Mouse (Mus musculus) heart, embryonic 10.5 days (tissue): ENCODE data around the gene Nudt8. TPM values are rescaled to one million over a fixed set of nuclear protein-coding genes. Genes with fewer than 3 reads are reported as not detected.
A peak's percentile ranks its signal among the peaks of the same experiment; 100 is the strongest.

ENCODE experiments used
- DNase-seq: peaks from one replicate; pipeline ENCODE4 v3.0.0-alpha.2; 2017; ENCODE audit warnings: low spot score
- H3K27ac ChIP-seq: fragments of 300-500 bp; sonication (generic); 2 replicates; pipeline ENCODE4 v1.5.1; 2016; ENCODE audit warnings: mild to moderate bottlenecking
- H3K27me3 ChIP-seq: fragments of 300-500 bp; sonication (generic); 2 replicates; pipeline ENCODE4 v1.6.1; 2016; ENCODE audit warnings: mild to moderate bottlenecking; ENCODE audit not compliant: poor library complexity, insufficient read depth, severe bottlenecking
- H3K36me3 ChIP-seq: fragments of 300-500 bp; sonication (generic); 2 replicates; pipeline ENCODE4 v1.6.1; 2016; ENCODE audit warnings: mild to moderate bottlenecking, moderate library complexity
- H3K4me1 ChIP-seq: fragments of 300-500 bp; sonication (generic); 2 replicates; pipeline ENCODE4 v1.6.1; 2016; ENCODE audit warnings: mild to moderate bottlenecking
- H3K4me3 ChIP-seq: fragments of 300-500 bp; sonication (generic); 2 replicates; pipeline ENCODE4 v1.5.1; 2016; ENCODE audit warnings: mild to moderate bottlenecking, moderate library complexity
- H3K9me3 ChIP-seq: fragments of 300-500 bp; sonication (generic); 2 replicates; pipeline ENCODE4 v1.6.1; 2016; ENCODE audit warnings: mild to moderate bottlenecking, moderate library complexity
- WGBS: fragments of 180-500 bp; shearing (Covaris S2); methylation state at CpG from one replicate; pipeline ENCODE4 v1.1.7; 2016; 5-methylcytosine and 5-hydroxymethylcytosine counted together
- polyA plus RNA-seq: library from polyadenylated mRNA; unstranded; fragments of >200 nt; fragmentation: Nextera tagmentation; extraction: Ambion mirVana; gene quantifications from 2 replicates; pipeline ENCODE4 v1.2.1, GENCODE M21; 2016

The Nudt8 gene
- polyA plus RNA-seq, 1 experiment from 2014 or later = 40.2 TPM

DNA sequence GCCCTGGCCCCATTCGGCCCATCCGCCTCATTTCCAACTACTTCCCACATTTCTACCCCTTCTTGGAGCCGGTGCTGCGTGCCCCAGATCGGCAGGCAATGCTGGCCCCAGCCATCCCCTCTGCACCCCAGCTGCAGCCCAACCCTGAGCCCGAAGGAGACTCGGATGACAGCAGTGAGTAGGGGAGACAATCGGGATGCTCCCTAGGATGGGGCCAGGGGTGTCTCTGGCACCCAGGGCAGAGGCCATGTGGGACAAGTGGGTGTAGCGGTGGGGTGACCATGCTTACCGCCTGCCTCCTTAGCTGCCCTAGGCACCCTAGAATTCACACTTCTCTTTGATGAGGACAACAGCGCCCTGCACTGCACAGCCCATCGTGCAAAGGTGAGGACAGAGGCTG is 3.3 kb downstream of the Nudt8 start:
- peaks cover 49% of the 10 kb centered on the region for H3K36me3 ChIP-seq
- H3K27me3 ChIP-seq = 0 out of 2 replicates have a peak, but pooled peaks cover 7% of the 10 kb centered on the region
- H3K4me3 ChIP-seq = peak overlapping the region; percentile 30
- peaks cover 53% of the 10 kb centered on the region for H3K4me1 ChIP-seq
- no peak for DNase-seq
- H3K9me3 ChIP-seq = no peaks in the 10 kb centered on the region
- H3K27ac ChIP-seq = peak overlapping the region; percentile 97
- 70% methylated on average over 12 of the region's 12 CpGs for WGBS

DNA sequence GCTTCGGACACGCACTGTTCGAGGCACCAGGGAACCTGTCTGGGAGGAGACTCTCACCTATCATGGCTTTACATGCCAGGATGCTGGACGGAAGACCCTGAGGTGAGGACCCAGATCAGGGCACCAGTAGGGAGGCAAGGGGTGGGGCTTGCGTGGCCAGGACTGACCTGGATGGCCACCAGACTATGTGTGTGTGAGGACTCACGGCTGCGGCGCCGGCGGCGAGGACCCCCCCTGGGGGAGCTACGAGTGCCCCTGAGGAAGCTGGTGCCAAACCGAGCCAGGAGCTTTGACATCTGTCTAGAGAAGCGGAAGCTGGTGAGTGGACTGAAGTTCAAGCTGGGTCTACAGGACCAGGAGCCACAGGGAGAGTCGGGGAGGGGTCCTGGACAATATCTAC is 4.0 kb downstream of the Nudt8 start:
- peaks cover 51% of the 10 kb centered on the region for H3K4me1 ChIP-seq

DNA sequence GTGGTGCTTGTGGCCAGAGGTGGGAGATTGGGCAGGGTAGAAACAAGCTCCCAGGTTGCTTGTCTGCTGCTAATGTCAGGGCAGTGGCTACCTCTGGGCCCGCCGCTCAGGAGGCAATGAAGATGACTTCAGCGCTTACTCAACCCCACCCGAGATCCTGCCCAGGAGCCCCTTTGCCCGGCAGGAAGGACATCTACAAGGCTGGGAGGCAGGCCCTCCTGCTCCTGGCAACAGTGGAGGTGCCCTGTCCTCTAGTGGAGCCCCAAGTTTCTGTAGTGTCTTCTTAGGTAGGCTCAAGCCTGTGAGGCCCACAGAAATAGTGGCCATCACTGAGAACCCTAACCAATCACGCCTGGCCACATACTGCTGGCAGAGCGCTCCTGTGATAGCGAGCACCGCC is 4.7 kb downstream of the Nudt8 start:
- Histone ChIP-seq H3K4me1 (peaks cover 46% of the 10 kb centered on the region), H3K27ac (no peak overlapping the region), H3K9me3 (no peaks in the 10 kb centered on the region), H3K4me3 (0 out of 2 replicates have a peak overlapping the region, but pooled peaks have one; percentile 30), H3K27me3 (no peaks in the 10 kb centered on the region), H3K36me3 (peaks cover 64% of the 10 kb centered on the region)
- WGBS = 85% methylated on average over 9 of the region's 9 CpGs
- no peak for DNase-seq

More for the DNA sequence above, 4.0 kb downstream of the Nudt8 start:
- 0 out of 2 replicates have a peak, but pooled peaks cover 2% of the 10 kb centered on the region for H3K27me3 ChIP-seq
- DNase-seq = no peak
- H3K36me3 ChIP-seq = peaks cover 56% of the 10 kb centered on the region
- 82% methylated on average over 15 of the region's 15 CpGs for WGBS
- peak overlapping the region; percentile 97 for H3K27ac ChIP-seq
- H3K9me3 ChIP-seq = no peaks in the 10 kb centered on the region
- peak overlapping the region; percentile 30; the same call in 1 of the 2 replicates for H3K4me3 ChIP-seq

DNA sequence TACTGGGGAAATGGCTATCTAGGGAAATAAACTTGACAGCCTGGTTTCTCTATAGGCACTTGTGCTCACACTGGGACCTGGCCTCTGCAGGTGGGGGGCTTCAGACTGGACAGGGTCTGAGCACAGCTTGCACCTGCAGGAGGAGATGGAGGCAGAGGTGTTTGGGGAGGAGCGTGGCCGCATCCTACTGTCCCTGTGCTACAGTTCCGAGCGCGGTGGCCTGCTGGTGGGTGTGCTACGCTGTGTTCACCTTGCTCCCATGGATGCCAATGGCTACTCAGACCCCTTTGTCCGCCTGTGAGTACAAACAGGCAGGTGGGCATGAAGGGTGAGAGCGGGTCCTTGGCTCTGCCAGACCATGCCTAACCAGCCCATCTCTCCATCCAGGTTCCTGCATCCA is 5.6 kb downstream of the Nudt8 start:
- no peaks in the 10 kb centered on the region for H3K27me3 ChIP-seq
- H3K36me3 ChIP-seq = peaks cover 67% of the 10 kb centered on the region
- no peak overlapping the region for H3K27ac ChIP-seq
- peaks cover 43% of the 10 kb centered on the region for H3K4me1 ChIP-seq
- WGBS = 93% methylated on average over 8 of the region's 8 CpGs
- DNase-seq = no peak
- H3K4me3 ChIP-seq = no peak overlapping the region
- no peaks in the 10 kb centered on the region for H3K9me3 ChIP-seq

DNA sequence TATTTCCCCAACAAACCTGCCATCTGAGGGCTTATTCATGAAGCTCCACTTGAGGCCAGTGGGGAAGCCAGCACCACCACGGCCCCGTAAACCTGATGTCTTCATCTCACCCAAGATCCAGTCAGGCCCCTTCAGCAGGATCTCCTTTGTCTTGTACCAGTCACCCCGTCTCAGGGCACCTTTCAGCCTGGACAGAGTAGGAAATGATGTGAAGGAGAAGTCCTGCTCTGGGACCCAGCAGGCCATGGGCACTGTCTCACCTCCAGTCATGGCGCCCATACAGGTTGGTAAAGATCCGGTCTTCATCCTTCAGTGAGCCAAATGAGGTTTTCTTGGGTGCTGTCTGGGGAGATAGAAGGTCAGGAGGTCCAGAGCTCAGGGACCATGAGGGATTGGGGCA is 10.7 kb downstream of the Nudt8 start:
- H3K27me3 ChIP-seq = no peaks in the 10 kb centered on the region
- no peak for DNase-seq
- H3K36me3 ChIP-seq = peaks cover 43% of the 10 kb centered on the region
- 91% methylated on average over 5 of the region's 5 CpGs for WGBS
- H3K4me1 ChIP-seq = peaks cover 28% of the 10 kb centered on the region
- H3K9me3 ChIP-seq = no peaks in the 10 kb centered on the region
- no peak overlapping the region for H3K27ac ChIP-seq
- peak overlapping the region; percentile 94; the same call in 1 of the 2 replicates for H3K4me3 ChIP-seq

DNA sequence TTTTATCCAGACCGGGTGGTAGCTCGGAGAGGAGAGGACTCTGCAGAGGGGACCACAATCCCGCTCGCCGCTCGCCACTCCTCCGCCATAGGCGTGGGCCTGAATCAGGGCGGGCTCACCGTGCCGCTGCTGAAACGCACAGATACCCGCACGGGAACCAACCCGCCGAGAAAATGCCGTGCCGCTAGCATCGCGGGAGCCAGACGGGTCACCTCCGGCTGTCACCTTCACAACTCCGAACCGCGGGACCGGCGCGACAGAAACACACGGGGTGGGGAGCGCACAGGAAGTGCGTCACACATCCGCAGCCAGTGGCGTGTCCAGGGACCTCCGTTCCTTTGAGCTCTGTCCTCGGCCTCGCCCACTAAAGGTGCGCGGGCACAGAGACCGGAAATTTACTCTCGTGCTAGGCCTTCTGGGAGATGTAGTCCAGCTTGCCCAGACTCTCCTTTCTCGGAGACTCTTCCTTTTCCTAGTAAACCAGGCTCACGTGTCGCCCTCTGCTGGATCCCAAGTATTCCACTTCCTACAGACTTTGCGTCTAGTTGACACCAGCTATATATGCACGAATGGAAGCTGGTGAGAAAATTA is 12.1 kb downstream of the Nudt8 start, which contains the start of gene Ndufv1:
Ndufv1 (minus strand) TSS at position 375 of the 591 bp plus-strand sequence.
- H3K27ac ChIP-seq = peak within 1 kb of the TSS; percentile 93
- peaks cover 28% of the 10 kb centered on the region for H3K4me1 ChIP-seq
- peaks cover 29% of the 10 kb centered on the region for H3K36me3 ChIP-seq
- peak within 1 kb of the TSS; percentile 94 for H3K4me3 ChIP-seq
- under 1% methylated on average over 45 of the region's 45 CpGs for WGBS
- H3K27me3 ChIP-seq = no peaks in the 10 kb centered on the region
- peak; percentile 99 for DNase-seq
- H3K9me3 ChIP-seq = no peaks in the 10 kb centered on the region

DNA sequence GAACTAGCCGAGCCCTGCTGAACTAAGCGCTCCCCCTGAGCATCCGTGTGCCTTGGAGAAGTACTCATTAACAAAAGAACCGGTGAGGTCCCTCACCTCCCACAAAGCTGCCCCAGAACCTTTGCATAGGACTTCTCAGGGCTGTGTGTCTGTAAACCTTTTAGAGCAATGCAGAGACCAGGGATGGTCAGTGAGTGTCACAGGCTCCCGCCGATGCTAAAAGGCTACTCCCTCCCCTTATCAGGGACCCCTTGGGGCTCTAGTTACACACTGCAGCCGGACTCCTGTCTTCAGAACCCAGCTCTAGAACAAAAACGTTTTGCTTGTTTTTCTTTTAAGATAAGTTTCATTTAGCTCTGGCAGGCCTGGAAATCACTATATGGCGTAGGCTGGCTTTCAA is 12.7 kb downstream of the Nudt8 start:
- Histone ChIP-seq H3K27ac (peak overlapping the region; percentile 80), H3K9me3 (no peaks in the 10 kb centered on the region), H3K4me1 (peaks cover 28% of the 10 kb centered on the region), H3K27me3 (no peaks in the 10 kb centered on the region), H3K4me3 (peak overlapping the region; percentile 94), H3K36me3 (peaks cover 24% of the 10 kb centered on the region)
- DNase-seq = no peak
- 6% methylated on average over 9 of the region's 9 CpGs for WGBS

DNA sequence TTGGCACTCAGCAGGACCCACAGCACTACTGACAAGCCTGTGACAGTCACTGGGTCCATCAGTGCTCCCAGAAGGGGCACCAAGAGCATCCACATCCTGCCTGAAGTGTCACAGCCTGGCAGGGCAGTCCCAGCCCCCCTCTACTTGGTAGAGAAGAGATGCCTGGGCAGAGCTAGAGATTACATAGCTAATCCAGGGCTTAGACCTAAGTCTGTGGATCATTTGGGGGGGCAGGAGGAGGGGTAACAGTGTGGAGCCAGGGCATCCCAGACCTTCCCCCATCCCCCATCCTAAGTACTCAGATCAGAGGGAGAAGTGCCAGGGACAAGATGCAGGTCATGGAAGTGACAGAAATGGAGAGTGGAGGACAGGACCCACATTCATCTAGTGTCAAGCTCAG is 14.4 kb downstream of the Nudt8 start:
- H3K4me3 ChIP-seq = no peak overlapping the region; the same call in 1 of the 2 replicates
- H3K27me3 ChIP-seq = no peaks in the 10 kb centered on the region
- DNase-seq = no peak
- peaks cover 28% of the 10 kb centered on the region for H3K4me1 ChIP-seq
- no peaks in the 10 kb centered on the region for H3K9me3 ChIP-seq
- H3K27ac ChIP-seq = peak overlapping the region; percentile 53
- peaks cover 6% of the 10 kb centered on the region for H3K36me3 ChIP-seq

DNA sequence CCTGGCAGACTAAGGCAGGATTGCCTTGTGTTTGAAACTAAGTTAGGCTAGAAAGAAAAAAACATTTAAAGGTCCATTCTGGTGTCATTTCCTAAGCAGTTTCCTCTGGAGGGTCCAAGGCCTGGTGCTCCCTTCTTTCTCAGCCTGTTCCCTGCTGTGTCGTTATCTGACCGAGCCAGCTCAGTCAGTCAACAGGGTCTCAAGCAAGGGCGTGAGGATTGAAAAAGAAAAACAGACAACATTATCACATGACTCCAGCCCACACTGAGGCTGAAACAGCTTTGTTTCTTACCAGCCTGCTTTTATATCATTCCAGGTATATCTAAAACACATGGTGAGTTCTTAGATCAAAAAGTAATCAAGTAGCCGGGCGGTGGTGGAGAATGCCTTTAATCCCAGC is 15.3 kb downstream of the Nudt8 start:
- Histone ChIP-seq H3K4me1 (peaks cover 28% of the 10 kb centered on the region), H3K36me3 (no peaks in the 10 kb centered on the region; the same call in 1 of the 2 replicates), H3K27me3 (no peaks in the 10 kb centered on the region), H3K27ac (peak overlapping the region; percentile 53; the same call in 1 of the 2 replicates), H3K9me3 (no peaks in the 10 kb centered on the region), H3K4me3 (no peak overlapping the region)
- DNase-seq = no peak
- 38% methylated on average over 5 of the region's 5 CpGs for WGBS

DNA sequence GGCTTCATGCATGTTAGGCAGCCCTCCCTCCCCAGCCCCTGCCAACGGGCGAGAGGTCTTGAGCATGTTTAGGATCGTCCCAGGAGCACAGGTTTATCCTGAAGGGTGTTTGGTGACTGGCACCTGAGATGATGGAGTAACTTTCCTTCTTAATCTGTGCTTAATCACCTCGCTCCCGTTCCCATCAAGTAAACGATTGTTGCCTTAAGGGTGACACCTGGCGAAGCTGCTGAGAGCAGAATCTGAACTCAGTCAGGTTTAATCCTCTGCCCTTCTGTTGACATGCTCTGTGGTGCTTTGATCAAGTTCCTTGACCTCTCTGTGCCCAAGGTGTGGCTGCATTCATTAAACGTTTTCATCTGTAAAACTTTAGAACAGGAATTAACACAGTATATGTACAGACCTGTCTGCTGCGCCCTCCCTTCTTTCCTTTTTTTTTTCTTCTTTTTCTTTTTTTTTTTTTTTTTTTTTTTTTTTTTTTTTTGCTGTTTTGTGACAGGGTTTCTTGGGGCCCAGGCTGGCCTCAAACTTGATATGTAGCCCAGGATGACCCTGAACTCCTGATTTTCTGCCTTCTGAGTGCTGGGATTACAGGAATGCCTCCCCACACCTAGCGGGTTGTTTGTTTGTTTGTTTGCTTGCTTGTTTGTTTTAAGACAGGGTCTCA is 17.7 kb downstream of the Nudt8 start:
- no peaks in the 10 kb centered on the region for H3K27me3 ChIP-seq
- peaks cover 16% of the 10 kb centered on the region for H3K4me1 ChIP-seq
- WGBS = 56% methylated on average over 10 of the region's 10 CpGs
- no peak for DNase-seq
- H3K4me3 ChIP-seq = no peak overlapping the region
- no peak overlapping the region for H3K27ac ChIP-seq
- no peaks in the 10 kb centered on the region for H3K36me3 ChIP-seq
- no peaks in the 10 kb centered on the region for H3K9me3 ChIP-seq

DNA sequence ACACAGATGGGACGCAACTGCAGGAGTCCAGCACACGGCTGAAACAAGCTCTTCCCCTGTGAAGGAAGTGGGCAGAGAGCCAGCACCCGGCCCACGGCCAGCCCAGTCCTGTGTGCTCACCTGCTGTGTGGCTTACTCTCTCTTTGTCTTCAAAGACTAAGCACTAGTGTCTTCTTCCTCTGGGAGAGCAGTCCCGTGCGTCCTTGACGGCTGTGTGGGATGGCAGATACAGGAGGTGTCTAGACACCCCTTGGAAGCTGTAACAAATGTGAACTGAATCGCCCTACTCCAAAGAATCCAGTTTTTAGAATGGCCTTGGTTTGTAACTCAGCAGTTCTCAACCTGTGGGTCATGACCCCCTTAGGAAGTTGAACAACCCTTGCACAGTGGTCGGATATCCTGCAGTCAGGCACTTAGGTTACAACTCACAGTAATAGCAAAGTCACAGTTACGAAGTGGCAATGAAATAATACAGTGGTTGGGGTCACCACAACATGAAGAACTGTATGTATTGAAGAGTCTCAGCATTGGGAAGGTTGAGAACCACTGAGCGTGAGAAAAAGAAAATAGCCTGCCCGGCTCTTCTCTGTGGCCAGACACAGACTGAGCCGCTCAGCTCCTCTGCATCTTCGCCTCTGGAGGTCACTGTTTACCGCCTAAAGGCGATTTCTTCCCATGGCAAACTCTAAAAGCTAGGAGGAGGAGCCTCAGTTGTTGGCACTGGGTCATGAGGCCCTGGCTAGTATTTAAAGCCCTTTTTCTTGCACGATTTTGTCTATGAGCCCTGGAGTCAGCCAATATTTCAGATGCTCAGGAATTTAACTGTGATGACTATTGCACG is 18.6 kb downstream of the Nudt8 start:
- H3K27ac ChIP-seq = no peak overlapping the region
- no peak overlapping the region for H3K4me3 ChIP-seq
- H3K4me1 ChIP-seq = peaks cover 10% of the 10 kb centered on the region
- 38% methylated on average over 18 of the region's 18 CpGs for WGBS
- DNase-seq = peak; percentile 90
- no peaks in the 10 kb centered on the region for H3K9me3 ChIP-seq
- no peaks in the 10 kb centered on the region for H3K27me3 ChIP-seq
- no peaks in the 10 kb centered on the region for H3K36me3 ChIP-seq

DNA sequence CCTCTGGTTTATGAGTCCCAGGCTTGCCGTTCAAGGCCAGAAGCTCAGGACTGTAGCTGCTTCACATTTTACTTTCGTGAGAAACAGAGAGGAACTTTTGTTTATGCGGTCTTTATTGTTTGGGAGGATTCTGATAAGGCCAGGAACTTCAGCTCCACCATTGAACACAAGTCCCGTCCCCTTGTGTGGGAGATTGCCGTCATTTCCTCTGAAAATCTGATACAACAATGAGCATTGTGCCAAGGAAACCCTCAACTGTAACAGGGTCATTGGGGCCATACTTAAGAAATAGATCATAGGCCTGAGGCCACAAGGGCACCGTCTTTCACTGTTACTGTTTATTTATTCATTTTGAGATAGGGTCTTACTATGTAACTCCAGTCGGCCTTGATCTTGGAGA is 22.8 kb downstream of the Nudt8 start:
- H3K27ac ChIP-seq = no peak overlapping the region
- no peaks in the 10 kb centered on the region for H3K27me3 ChIP-seq
- 57% methylated on average over 7 of the region's 7 CpGs for WGBS
- H3K4me1 ChIP-seq = no peaks in the 10 kb centered on the region
- no peak for DNase-seq
- H3K9me3 ChIP-seq = peaks cover 5% of the 10 kb centered on the region; the same call in 1 of the 2 replicates
- H3K4me3 ChIP-seq = no peak overlapping the region
- H3K36me3 ChIP-seq = no peaks in the 10 kb centered on the region

DNA sequence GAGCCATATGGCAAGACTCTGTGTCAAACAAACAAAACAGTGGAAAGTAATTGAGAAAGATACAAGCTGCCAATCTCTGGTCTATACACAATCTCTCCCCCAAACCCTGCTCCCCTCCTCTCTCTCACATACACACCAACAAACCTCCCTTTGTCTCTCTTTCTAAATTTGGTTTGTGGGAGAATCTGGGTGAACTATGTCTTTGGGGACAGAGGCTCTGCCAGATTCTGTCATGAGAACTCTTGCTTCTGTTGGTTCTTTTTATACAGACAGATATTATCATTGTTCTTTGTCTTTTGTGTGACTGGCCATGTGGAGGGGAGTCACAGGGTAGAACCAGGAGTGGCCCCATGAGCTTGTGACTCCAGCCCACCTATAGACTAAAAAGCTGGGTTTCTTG is 27.2 kb downstream of the Nudt8 start:
- Histone ChIP-seq H3K27ac (no peak overlapping the region), H3K4me1 (no peaks in the 10 kb centered on the region), H3K9me3 (peaks cover 5% of the 10 kb centered on the region; the same call in 1 of the 2 replicates), H3K4me3 (no peak overlapping the region), H3K27me3 (no peaks in the 10 kb centered on the region), H3K36me3 (no peaks in the 10 kb centered on the region)
- no peak for DNase-seq
